Mouse (Mus musculus) kidney, adult 8-10 months (tissue): ENCODE data around the gene Stat5b.
A peak's percentile ranks its signal among the peaks of the same experiment; 100 is the strongest.

Experiments used
- DNase-seq, 2 experiments: peaks; one replicate each; pipeline ENCODE4 v3.0.0; 2022

Stat5b gene

DNA sequence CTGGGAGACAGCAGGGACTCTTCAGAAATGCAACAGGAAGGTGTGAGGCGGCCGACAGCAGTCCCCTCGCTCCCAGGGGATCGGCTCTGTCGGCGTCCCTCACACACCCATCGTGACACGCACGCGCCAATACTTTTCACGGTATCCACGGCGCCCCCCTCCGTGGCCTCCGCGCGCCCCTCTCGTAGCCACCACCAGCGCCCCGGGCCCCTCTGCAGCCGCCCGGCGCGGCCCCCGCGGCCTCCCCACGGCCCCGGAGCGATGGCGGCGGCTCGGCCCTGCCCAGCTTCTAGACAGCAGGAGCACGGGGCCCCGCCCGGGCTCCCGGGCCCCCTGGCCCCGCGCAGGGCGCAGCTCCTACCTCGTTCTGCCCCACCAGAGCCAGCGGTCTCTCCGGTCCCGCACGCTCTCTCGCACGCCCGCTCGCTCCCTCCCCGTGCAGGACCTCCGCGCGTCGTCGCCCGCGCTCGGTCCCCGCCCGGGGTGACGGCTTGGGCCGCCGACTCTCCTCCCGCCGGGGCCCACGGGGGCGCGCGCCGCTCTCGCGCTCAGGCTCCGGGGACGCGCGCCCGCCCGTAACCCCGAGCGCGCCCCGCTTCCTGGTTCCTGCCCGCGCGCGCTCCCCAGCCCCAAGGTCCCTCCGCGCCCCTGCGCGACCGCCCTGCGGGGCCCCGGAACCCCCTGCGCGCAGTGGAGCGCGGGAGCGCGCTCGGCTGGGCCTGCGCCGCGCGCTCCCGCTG, at the start of gene Stat5b:
Gene Stat5b (minus strand): TSS at position 687 of the 740 bp plus-strand sequence.
- DNase-seq, result peak; percentile 62 to 66

DNA sequence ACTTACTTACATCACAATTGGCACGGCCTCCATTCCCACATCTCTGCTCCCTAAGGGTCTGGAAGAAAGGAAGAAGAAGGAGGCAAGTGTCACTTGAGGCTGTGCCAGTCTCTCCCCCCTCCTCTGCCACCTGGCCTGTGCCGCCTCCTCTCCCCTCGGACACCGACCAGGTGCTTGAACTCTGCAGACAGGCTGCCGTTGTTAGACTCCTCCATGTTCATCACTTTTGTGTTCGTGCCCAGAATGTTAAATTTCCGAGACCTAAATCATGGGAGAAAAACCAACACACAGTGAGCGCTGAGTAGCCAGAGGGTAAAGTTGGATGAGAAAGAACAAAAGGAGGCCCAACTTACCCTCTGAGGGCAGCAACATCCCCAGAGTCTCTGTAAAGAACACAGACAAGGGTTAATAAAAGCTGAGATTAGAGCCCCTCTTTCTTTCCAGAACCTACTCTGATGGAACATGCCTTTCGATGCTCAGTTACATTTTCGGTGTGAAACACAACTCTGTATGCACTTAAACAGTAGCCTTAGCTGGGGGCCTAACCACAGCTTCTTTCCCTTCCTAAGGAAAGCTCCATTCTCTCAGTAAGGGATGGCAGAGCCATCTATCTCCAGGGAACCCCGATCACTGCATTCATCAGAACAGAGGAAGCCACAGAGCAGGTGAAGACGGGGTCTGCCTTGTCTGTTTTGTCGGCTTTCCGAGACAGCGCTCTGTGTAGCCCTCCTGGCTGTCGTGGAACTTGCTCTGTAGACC, 48.1 kb upstream of the Stat5b start:
- no peak for DNase-seq

DNA sequence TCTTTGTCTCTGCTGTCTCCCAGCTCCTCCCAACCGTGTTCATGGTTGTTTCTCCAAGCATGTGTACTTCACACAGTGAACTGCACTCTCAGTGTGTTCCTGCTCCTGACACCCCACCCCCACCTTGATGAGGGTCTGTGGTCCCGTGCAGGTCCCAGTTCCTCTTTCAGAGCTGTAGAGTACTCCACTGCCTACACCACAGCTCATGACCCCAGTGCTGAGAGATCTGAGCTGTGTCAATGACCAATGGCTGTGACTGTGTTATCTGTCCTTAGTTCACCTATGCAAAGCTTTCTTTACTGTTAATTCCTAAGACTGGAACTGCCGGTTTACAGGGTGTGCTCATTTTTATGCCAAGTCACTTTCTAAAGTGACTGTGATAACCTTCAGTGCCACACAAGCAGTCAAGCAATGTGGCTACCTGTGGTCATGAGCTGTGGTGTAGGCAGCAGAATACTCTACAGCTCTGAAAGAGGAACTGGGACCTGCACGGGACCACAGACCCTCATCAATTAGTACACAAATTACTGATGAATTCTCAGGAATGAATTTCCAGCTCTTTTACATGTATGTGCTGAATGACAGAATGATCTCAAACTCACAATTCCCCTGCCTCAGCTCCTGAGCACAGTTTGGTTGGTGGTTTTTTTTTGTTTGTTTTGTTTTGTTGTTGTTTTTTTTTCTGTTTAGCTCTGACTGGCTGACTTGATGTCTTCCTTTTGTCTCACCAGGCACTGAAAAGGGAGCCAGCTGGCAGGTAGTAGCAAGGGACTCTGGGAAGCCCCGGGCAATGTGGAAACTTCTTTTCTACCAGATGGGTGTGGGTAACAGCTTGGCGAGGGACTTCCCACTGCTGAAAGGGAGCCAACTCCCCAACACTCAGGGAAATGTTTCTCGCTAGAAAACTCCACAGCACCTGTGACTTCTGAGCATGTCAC, 47.0 kb upstream of the Stat5b start:
- peak in 1 of 2 experiments; percentile 13 for DNase-seq

DNA sequence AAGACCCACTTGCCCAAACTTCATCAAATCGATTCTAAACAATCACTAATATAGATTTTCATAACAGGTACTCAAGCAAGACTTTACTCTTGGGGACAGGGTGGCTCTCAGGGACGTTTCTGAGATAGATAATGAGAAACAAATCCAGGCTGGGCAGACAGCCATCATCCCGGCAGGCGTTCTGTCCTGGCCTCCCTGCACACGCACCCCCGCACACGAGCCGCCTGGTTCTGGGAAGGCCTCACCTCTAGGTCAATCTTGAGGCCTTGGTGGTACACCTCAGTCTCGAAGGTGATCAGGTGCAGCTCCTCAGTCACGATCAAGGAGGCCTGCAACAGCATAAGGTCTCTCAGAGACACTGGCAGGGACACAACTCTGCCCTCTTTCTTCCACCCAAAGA, 45.6 kb upstream of the Stat5b start:
- no peak for DNase-seq

DNA sequence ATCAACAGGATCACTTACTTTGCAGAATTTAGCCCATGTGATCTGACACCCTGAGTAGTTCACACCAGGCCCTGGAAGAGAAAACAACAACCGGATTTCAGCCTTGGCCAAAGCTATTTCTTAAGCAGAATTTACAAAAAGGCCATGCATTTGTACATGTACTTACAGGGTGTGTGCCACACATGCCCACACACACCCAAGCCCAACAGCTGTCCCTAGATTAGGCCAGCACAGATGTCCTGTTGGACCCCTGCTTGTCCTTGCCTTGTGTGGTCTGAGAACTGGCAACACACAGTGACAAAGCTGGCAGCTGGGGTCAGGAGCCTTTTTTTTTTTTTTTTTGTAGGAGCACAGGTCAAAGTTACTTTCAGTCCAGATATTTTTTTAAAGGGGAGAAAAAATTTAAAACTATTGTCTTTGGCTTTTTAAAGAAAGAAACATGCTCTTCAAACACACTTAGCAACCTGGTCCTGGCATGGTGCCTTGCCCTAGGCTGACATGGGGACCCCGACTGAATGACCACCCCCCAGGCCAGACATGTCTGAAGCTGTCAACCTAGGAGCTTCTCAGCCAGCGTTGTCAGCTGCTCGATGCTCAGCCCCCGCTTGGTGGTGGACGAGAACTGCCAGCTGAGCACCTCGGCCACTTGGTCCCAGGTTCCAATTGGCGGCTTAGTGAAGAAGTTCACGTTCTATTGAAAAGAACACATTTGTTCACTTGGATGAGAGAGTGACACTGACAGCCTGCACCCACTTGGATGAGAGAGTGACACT, 43.8 kb upstream of the Stat5b start:
- no peak for DNase-seq

DNA sequence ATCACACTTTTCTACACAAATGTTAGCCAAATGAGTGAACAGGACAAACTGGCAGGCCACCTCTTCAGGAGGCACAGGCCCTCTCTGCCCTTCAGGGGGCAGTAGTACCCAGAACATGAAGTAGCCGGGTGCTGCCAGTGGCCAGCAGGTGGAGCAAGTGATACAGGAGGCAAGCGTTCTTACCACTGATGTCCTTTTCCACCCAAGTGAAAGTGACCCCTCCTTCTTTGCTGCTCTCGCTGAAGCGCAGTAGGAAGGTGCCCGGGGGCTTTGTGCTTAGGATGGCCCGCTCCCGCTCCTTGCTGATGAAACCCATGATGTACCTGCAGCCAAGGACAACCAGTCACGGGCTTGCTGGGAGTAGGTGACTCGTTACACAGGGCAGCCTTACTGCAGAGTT, 43.0 kb upstream of the Stat5b start:
- DNase-seq, result peak; percentile 88 to 92

DNA sequence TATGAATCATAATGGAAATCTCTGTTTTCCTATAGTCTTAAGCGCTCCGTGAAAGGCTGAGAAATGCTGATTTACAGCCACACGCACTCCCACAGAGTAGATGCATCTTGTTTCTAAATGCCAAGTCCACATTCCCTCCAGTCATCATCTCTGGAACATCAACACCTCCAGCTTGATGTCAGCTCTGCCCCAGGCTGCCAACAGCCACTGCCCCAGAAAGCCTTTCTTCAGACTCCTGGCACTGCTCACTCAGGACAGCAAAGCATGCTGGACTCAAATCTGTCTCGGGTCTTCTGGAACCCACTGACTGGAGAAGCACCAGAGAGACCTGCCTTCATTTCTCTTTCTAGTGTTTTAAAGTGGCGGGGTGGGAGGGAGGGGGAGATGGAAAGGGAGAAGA, 41.9 kb upstream of the Stat5b start:
- DNase-seq, result no peak

DNA sequence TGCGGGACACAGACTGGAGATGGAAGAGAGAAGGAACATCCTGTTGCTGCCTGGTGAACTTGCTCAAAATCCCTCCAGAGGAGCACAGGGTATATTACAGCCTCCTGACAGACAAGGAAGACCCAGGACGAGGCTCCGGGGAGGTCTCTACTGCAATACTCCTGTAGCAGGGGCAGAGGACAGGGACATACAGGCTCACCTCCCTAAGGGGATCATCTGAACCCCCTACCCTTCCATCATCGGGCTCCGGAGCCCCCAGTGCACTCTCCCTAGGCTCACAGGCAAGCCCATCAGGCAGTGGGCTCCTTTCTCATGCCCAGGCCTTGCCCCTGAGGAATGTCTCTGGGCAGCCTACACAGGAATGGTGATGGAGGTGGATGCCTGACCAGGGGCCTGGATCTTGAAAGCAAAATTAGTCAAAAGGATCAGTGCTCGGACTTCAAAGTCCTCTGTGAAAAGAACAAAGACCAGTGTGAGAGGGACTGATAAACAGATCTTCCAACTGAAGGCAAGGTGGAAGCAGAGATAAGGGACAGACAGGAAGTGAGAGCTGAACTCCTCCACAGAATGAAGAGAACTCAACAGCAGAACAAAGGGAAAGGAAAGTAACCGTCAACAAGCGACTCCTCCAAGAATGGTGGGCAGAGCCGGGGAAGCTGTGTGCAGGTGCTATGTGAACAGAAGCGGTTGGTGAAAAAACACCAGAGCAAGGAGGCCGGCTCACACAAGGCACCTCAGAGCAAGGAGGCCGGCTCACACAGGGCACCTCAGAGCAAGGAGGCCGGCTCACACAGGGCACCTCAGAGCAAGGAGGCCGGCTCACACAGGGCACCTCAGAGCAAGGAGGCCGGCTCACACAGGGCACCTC, 41.0 kb upstream of the Stat5b start:
- DNase-seq, result no peak

DNA sequence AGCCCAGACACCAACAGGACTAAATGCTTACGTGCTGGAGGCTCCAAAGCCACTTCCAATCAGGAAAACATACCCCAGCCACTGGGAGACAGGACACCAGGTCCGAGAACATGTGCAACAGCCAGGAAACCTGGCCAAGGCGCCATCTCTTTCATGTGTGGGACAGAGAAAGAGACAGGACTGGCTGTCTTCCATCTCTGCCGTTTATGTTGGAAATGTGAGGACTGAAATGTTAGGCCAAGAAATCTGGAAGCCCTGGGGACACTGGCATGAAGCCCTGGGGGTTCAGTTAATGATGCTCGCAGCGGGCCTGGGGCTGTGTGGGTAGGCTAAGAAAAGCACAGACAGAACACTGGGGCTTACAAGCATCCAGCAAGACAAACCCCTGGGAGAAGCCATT, 40.0 kb upstream of the Stat5b start:
- DNase-seq, result no peak

DNA sequence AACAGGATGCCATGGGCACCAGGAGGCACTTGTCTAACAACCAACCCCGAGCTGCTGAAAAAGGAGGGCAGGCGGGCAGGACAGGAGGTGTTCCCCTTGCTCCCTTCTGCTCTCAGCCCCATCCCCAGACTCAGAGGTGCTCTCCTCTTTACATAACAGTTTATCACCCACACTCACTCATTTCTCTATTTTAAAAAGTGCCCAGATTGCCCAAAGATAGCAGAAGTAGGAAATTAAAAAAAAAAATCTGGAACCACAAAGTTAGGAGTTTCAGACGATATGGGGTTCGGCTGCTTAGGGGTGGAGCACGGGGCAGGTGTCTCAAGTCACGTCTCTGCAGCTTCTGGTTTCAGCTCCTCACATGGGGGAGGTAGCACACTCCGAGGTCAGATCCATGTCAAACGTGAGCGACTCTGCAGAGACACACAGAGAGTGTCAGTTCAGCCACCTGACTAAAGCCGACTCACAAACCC, 37.9 kb upstream of the Stat5b start:
- no peak for DNase-seq

DNA sequence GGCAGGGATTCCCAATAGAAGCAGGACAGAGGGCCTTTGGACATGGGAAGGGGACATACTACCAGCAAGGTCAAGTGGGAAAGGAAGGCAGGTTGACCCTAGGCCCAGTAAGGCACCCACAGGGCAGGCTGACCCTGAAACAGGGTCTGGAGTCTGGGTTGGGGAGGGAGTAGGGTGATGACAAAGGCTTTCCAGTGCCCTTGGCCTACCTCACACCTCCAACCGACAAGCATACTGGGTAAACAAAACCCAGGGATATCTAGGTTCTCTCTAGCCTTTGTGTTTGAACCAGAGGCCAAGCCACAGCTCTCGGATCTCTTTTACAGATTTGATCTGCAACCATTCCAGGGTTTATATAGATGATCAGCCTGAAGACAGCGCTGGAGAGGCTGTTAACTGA, 37.2 kb upstream of the Stat5b start:
- DNase-seq, result no peak

DNA sequence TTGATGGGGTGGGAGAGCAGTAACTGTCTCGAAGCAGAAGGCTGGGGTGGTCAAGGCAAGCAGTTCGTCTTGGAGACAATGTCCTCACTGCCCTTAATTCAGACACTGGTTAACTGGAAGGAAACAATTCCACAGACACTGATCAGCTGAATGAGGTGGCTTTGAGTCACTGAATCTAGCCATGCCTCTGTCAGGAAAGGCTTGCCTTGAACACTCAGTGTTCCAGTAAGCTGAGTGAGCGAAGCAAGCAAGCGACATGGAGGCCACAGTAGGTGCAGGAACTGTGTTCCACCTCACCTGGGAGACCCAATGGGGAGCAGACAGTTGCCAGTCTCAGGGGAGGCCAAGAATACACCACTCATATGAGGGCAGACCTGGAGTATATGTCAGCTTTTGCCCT, 36.7 kb upstream of the Stat5b start:
- DNase-seq, result no peak

DNA sequence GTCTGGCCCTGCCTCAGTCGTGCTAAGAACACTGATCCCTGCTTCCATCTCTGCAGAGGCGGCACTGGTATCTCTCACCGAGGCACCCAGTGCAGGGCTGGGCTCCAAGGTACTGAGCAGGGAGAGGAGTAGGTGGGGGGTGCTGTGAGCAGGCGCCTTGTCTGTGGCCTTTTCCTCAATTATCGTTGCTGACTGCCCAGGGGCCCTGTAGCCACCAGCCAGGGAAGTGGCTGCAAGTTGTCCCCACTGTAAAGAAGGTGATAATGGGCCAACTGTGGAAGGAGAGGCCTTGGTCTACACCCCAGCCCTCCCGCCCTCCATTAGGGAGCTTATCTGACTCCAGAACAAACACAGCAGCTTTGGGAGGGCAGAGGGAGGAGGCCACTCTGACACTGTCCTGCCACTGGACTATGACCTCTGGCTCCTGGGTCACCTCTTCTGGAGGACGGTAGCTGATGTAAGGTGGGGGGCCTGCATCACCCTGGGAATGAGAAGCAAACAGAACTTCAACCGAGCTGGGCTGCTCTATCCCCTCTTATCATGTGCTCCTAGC, 35.7 kb upstream of the Stat5b start:
- no peak for DNase-seq

DNA sequence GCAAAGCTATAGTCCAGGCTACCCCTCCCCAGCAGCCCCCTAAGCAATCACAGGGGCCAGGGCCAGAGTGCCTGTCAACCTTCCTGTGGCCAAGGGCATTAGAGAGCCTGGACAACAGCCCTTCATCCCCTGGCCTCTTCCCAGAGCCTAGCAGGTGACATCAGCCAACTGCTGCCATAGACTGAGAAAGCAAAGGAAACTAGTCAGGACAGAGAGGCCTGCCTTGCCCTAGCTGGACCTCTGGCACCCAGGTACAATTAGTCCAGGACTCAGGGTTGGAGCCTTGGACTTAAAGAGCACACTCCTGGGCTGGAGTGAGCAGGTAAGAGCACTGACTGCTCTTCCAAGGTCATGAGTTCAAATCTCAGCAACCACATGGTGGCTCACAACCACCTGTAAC, 34.9 kb upstream of the Stat5b start:
- no peak for DNase-seq

DNA sequence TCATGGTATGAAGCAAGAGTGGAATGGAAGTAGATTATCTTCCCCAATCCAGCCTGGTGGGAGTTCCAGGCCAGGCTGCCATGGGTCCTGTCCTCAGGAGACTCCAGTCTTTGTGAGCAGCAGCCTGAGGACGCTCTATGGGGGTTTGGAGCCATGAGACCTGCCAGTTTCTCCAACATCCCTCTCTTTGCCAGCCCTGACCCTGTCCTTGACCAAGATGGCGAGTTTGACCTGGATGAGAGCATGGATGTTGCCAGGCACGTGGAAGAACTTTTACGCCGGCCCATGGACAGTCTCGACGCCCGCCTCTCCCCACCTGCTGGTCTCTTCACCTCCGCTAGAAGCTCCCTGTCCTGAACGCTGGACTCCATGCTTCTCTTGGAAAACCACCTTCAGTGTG, 33.1 kb upstream of the Stat5b start:
- no peak for DNase-seq

DNA sequence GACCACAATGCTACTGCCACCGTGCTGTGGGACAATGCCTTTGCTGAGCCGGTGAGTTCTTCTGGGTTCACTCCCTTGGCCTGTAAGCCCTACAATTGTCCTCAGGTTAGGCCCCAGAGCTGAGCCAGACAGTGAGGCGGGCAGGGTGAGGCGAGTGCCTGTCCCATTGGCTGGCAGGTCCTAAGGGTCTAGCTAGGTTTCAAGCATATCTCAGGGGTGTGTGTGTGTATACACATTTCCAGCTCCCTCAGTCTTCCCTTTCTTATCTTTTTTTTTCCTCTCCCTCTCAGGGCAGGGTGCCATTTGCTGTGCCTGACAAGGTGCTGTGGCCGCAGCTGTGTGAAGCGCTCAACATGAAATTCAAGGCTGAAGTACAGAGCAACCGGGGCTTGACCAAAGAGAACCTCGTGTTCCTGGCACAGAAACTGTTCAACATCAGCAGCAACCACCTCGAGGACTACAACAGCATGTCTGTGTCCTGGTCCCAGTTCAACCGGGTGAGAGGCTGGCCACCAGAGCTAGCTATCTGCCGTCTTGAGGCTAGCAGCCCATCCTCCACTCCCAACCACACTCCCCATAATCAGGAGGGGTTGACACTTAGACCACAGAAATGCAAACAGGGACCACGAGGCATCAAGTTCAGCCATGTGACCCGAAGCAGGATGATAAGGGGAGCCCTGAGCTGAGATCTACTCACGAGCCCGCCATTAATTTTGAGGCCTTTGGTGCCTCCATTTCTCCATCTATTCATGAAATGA, 29.0 kb upstream of the Stat5b start:
- DNase-seq, result no peak

DNA sequence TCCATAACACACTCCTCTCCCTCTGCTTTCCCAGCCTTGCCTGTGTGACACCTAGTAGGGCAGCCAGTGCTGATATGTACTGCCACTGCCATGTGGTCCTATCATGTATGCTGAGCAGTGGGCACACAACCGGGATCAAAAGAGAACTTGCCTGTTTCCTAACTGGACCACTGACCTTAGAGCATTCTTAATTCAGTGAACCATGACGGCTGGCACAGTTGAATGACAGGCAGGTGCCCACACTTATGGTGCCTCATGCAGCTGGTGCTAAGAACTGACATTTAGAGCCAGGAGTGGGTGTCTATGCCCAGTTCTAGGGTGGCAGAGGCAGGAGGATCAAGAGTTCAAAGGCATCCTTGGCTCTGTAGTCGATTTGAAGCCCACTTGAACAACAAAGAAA, 25.2 kb upstream of the Stat5b start:
- DNase-seq, result peak; percentile 46 to 56

DNA sequence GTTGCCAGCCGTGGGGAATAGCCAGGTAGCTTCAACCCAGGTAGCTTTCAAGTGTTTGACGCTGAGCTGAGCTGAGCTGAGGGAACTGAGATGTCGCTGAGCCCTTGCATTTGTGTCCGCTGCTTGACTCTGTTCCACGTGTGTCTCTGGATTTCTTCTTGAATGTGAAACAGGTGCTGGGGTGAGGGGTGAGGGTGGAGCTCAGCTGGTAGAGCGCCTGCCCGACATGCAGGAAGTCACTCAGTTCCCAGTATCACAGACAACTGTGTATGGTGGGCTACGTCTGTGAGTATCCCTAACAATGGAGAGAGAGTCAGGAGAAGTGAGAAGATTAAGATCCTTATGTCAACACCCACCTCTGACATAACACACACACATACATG, 20.4 kb upstream of the Stat5b start:
- no peak for DNase-seq

DNA sequence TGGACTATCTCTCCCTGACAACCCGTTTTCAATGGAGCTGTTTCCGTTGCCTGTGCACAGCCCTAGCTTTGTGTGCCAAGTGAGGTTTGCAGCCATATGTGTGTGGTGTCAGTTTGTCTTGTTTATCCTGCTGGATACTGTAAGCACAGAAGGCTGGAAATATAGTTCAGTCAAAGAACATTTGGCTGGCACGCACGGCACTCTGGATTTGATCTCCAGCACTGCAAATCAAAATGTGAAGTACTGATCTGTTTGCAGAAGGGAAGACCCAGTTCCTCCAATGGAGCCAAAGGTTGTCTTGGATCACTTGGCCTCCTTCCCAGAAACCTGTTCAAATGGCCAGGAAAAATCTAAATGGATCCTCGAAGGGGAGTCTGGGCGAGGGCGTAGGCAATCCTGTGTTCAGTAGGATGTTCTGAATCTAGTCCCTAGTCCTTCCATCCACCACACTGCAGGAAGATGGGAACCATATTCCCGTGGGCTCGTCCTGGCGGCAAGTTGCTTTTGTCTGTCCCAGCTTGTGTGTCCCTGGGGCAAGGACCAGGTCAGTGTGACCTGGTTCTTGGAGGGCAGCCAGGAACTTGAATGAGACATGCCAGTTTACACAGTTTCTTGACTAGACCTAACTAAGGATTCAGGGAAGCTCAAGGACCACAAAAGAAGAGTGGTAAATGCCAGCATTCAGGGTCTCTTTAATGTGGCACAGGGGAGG, 19.9 kb upstream of the Stat5b start:
- peak; percentile 71 to 72 for DNase-seq

DNA sequence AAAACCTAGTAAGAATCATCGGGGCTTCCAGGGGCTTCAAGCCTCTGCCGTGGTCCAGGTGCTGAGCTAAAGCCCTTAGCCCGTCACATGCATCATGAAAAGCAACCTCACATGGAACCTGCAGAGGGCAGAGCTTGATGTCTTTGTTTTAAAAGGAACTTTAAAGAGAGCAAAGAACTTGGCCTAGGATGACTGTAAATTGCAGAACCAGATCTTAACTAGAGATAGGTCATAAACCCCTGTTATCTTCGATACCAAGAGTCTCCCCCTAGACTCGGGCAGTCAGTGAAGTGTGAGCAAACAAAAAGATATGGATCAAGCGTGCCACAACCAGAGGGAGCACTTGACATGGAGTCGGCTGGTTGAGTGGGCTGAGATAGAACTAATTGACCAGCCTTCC, 15.1 kb upstream of the Stat5b start:
- no peak for DNase-seq
